Mouse (Mus musculus) midbrain, embryonic 14.5 days (tissue): ENCODE data around the gene Mctp2. TPM values are rescaled to one million over a fixed set of nuclear protein-coding genes. Genes with fewer than 3 reads are reported as not detected.
"Not testable (repeated sequence)": the region's sequence is repeated elsewhere in the genome, so short reads cannot be mapped to it uniquely, and the experiment has no call there.

ENCODE experiments used
- ATAC-seq: fragments of 200-750 bp; cut with Nextera tagmentation; 2 replicates; pipeline ENCODE4 v1.8.0; 2017; ENCODE audit warnings: moderate number of reproducible peaks, moderate library complexity; ENCODE audit not compliant: low FRiP score, low TSS enrichment
- DNase-seq: peaks from one replicate; pipeline ENCODE4 v3.0.0-alpha.2; 2015
- H3K27ac ChIP-seq: fragments of 300-500 bp; sonication (generic); replicated peaks from 2 replicates; pipeline ENCODE4 v1.5.1; 2014; ENCODE audit warnings: mild to moderate bottlenecking, low read depth, low read length, moderate library complexity
- H3K27me3 ChIP-seq: fragments of 300-500 bp; sonication (generic); 2 replicates; pipeline ENCODE4 v1.6.1; 2014; ENCODE audit warnings: low read length, control low read depth, mixed read lengths; ENCODE audit not compliant: control insufficient read depth, insufficient read depth
- H3K36me3 ChIP-seq: fragments of 300-500 bp; sonication (generic); 2 replicates; pipeline ENCODE4 v1.6.1; 2014; ENCODE audit warnings: low read length, control low read depth; ENCODE audit not compliant: control insufficient read depth, insufficient read depth
- H3K4me1 ChIP-seq: fragments of 300-500 bp; sonication (generic); 2 replicates; pipeline ENCODE4 v1.6.1; 2014; ENCODE audit warnings: mild to moderate bottlenecking, antibody characterized with exemption, low read length, control low read depth; ENCODE audit not compliant: control insufficient read depth, insufficient read depth
- H3K4me2 ChIP-seq: fragments of 300-500 bp; sonication (generic); 2 replicates; pipeline ENCODE4 v1.6.1; 2014; ENCODE audit warnings: mild to moderate bottlenecking, low read length, moderate library complexity
- H3K4me3 ChIP-seq: fragments of 300-500 bp; sonication (generic); replicated peaks from 2 replicates; pipeline ENCODE4 v1.5.1; 2014; ENCODE audit warnings: low read depth, low read length
- H3K9ac ChIP-seq: fragments of 300-500 bp; sonication (generic); replicated peaks from 2 replicates; pipeline ENCODE4 v1.6.1; 2014; ENCODE audit warnings: mild to moderate bottlenecking, low read length, moderate library complexity
- H3K9me3 ChIP-seq: fragments of 300-500 bp; sonication (generic); 2 replicates; pipeline ENCODE4 v1.6.1; 2016; ENCODE audit warnings: low read length, control low read depth, mixed read lengths; ENCODE audit not compliant: control insufficient read depth
- WGBS: fragments of 180-500 bp; shearing (Covaris S2); extraction: QIAGEN DNeasy Blood & Tissue Kit; methylation state at CpG from one replicate; pipeline ENCODE4 v1.1.7; 2014; 5-methylcytosine and 5-hydroxymethylcytosine counted together
- polyA plus RNA-seq: library from polyadenylated mRNA; unstranded; fragments of >200 nt; fragmentation: Nextera tagmentation; extraction: Ambion mirVana; gene quantifications from 2 replicates; pipeline ENCODE4 v1.2.1, GENCODE M21; 2014

Gene Mctp2
- polyA plus RNA-seq, 1 experiment from 2014 or later = 0.43 TPM

DNA sequence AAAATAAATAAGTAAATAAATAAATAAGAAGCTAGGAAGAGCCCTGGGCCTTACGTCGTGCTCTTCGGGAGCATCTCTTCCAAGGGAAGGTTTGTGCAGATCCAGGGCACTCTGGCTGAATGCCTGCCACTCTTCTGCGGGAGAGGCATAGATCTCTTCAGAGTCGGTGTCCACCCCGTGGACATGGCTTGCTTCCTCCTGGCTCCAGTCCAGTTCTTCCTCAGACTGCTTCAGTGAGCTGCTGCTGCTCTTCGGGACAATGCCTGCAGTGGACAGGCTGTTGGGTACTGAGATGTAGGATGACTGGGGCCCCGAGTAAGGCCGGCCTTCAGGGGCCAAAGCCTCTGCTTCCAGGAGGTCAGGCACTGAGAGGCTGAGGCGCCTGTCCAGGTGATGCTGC lies 47.4 kb downstream of the Mctp2 start:
- DNase-seq = no peak
- 90% methylated on average over 10 of the region's 10 CpGs for WGBS

GRCm38 (mm10) chr7:72250326-72250725 lies 56.1 kb downstream of the Mctp2 start:
- H3K36me3 ChIP-seq, H3K9me3 ChIP-seq, H3K9ac ChIP-seq, H3K27me3 ChIP-seq, H3K27ac ChIP-seq, H3K4me3 ChIP-seq, DNase-seq, ATAC-seq, H3K4me2 ChIP-seq, H3K4me1 ChIP-seq: not testable (repeated sequence)
- 95% methylated on average over 7 of the region's 9 CpGs for WGBS

More for the DNA sequence above, 47.4 kb downstream of the Mctp2 start:
- Histone ChIP-seq H3K36me3 (no peaks in the 10 kb centered on the region), H3K27ac (no peak overlapping the region), H3K9ac (no peak overlapping the region), H3K9me3 (no peaks in the 10 kb centered on the region), H3K27me3 (no peaks in the 10 kb centered on the region), H3K4me1 (no peaks in the 10 kb centered on the region), H3K4me2 (no peak overlapping the region), H3K4me3 (no peak overlapping the region)
- ATAC-seq = no peak

GRCm38 (mm10) chr7:72241269-72241668 lies 65.1 kb downstream of the Mctp2 start:
- no peaks in the 10 kb centered on the region for H3K9me3 ChIP-seq
- no peak overlapping the region for H3K4me2 ChIP-seq
- 93% methylated on average over 9 of the region's 9 CpGs for WGBS
- no peaks in the 10 kb centered on the region for H3K27me3 ChIP-seq
- DNase-seq = no peak
- ATAC-seq = no peak
- no peak overlapping the region for H3K4me3 ChIP-seq
- H3K36me3 ChIP-seq = no peaks in the 10 kb centered on the region
- no peak overlapping the region for H3K9ac ChIP-seq
- no peak overlapping the region for H3K27ac ChIP-seq
- 0 out of 2 replicates have a peak, but pooled peaks cover 3% of the 10 kb centered on the region for H3K4me1 ChIP-seq

GRCm38 (mm10) chr7:72239782-72240493 lies 66.5 kb downstream of the Mctp2 start:
- DNase-seq (peak; percentile 69), ATAC-seq (no peak)
- no peak overlapping the region for H3K4me2 ChIP-seq
- no peaks in the 10 kb centered on the region for H3K9me3 ChIP-seq
- H3K27ac ChIP-seq = no peak overlapping the region
- 32% methylated on average over 3 of the region's 3 CpGs for WGBS
- no peaks in the 10 kb centered on the region for H3K36me3 ChIP-seq
- no peak overlapping the region for H3K9ac ChIP-seq
- H3K27me3 ChIP-seq = no peaks in the 10 kb centered on the region
- 0 out of 2 replicates have a peak, but pooled peaks cover 3% of the 10 kb centered on the region for H3K4me1 ChIP-seq
- H3K4me3 ChIP-seq = no peak overlapping the region

DNA sequence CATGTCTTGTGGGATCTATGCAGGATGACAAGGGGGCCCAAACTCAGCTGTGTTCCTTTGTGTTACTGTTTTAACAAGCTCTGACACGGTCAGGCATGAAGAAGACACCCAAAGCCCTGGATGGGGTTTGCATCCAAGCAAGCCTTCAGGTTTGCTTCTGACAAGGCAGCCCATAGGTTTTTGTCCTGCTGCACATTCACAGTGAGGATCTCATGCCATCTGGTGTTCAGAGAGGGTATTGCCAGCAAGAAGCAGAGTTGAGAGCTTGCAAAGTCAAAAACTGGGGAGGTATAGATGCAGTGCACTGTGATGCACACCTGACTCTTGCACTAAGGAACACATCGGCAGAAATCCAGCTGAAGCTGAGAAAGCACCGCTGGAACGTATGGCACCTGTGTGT lies 67.8 kb downstream of the Mctp2 start:
- H3K9me3 ChIP-seq = no peaks in the 10 kb centered on the region
- 0 out of 2 replicates have a peak, but pooled peaks cover 3% of the 10 kb centered on the region for H3K4me1 ChIP-seq
- H3K4me2 ChIP-seq = no peak overlapping the region
- H3K27me3 ChIP-seq = no peaks in the 10 kb centered on the region
- peak; percentile 90 for DNase-seq
- no peak overlapping the region for H3K27ac ChIP-seq
- WGBS = 46% methylated on average over 4 of the region's 4 CpGs
- H3K36me3 ChIP-seq = no peaks in the 10 kb centered on the region
- H3K9ac ChIP-seq = no peak overlapping the region
- no peak overlapping the region for H3K4me3 ChIP-seq
- no peak for ATAC-seq

GRCm38 (mm10) chr7:72234433-72234998 lies 71.9 kb downstream of the Mctp2 start:
- no peak for ATAC-seq
- Histone ChIP-seq H3K4me2 (no peak overlapping the region), H3K9ac (no peak overlapping the region), H3K36me3 (no peaks in the 10 kb centered on the region), H3K4me1 (peaks cover 14% of the 10 kb centered on the region), H3K9me3 (no peaks in the 10 kb centered on the region), H3K4me3 (no peak overlapping the region), H3K27me3 (no peaks in the 10 kb centered on the region), H3K27ac (no peak overlapping the region)
- DNase-seq = no peak
- WGBS = 71% methylated on average over 6 of the region's 6 CpGs

DNA sequence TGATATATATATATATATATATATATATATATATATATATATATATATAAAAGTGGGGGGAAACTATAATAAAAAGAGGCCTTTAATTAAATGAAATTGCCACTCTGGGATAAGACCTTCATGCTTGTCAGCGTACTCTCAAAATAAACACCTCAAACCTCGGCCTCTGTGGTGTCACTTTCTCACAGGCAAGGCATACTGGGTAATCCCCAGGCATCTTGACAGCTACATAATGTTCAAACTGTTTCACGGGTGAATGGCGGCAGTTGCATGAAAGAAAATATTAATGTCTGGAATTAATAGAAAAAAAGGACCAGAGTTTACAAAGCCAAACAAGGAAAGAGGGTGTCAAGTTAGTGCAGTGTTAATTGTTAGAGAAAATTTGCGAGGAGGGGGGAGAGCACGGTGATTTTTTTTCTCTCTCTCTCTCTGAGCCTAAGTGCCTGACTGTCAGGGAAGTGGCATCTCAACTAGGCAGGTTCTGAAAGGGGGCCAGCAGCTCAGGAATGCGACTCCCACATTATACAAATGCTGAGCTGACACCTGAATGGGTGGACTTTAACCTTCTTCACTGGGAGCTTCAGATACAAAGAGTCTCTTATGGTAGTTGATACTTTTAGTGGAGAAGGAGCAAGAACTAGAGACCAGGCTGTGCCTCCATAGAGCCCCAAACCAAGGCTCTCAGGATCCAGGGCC lies 75.1 kb downstream of the Mctp2 start:
- Histone ChIP-seq H3K9me3 (no peaks in the 10 kb centered on the region), H3K27ac (no peak overlapping the region), H3K4me1 (peaks cover 10% of the 10 kb centered on the region), H3K9ac (no peak overlapping the region), H3K4me3 (no peak overlapping the region), H3K4me2 (0 out of 2 replicates have a peak overlapping the region, but pooled peaks have one; percentile 8), H3K27me3 (no peaks in the 10 kb centered on the region), H3K36me3 (no peaks in the 10 kb centered on the region)
- ATAC-seq (peak; percentile 34; the same call in 1 of the 2 replicates), DNase-seq (peak; percentile 61)
- 12% methylated on average over 7 of the region's 7 CpGs for WGBS

DNA sequence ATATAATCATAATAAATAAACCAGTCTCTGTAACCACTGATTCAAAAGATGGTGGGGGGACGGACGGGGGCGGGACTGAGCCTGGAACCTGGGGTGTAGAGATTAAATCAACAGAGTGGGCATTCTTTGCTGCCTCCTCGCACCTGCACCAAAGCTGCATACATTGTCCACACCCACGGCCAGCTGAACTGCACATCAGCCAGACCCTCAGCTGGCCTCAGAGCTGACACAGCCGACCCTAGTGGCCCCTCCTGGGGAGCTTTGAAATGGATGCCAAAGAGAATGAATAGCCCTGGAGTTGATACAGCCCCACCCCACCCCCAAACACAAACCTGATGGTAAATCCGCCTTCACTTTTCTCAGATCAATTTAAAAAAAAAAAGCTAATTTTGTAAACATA lies 76.5 kb downstream of the Mctp2 start:
- no peak overlapping the region for H3K27ac ChIP-seq
- H3K9ac ChIP-seq = no peak overlapping the region
- H3K27me3 ChIP-seq = 0 out of 2 replicates have a peak, but pooled peaks cover under 1% of the 10 kb centered on the region
- no peaks in the 10 kb centered on the region for H3K36me3 ChIP-seq
- H3K4me1 ChIP-seq = peaks cover 10% of the 10 kb centered on the region
- H3K9me3 ChIP-seq = no peaks in the 10 kb centered on the region
- no peak for DNase-seq
- WGBS = 5% methylated on average over 7 of the region's 7 CpGs
- ATAC-seq = no peak
- no peak overlapping the region for H3K4me3 ChIP-seq
- no peak overlapping the region for H3K4me2 ChIP-seq
